Mouse (Mus musculus): ENCODE measurements around the gene Myadml2. TPM values are rescaled to one million over a fixed set of nuclear protein-coding genes. Genes with fewer than 3 reads are reported as not detected.

Myadml2 gene
- polyA plus RNA-seq, 1 experiment, result 0.39 TPM

DNA sequence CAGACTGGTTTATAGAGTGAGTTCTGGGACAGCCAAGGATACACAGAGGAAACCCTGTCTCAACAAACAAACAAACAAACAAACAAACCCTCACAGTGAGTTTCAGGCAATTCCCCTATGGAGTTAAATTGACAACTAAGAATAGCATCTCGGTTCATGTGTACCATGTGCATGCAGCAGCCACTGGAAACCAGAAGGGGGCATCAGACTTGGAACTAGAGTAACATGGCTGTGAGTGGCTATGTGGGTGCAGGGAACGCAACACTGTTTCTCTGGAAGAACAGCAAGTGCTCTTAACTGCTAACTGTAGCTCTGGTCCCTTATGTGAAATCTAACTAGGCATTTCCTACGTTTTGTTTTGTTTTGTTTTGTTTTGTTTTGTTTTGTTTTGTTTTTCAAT, 3.9 kb upstream of the Myadml2 start:
- Histone ChIP-seq H3K4me1 (ENCODE audit: control insufficient read depth, insufficient read depth, insufficient read length, low read length) (peaks cover 2% of the 10 kb centered on the region; the same call in 1 of the 2 replicates), H3K27ac (ENCODE audit: insufficient read depth, low read depth, low read length) (no peak overlapping the region), H3K36me3 (ENCODE audit: control insufficient read depth, insufficient read depth, low read length) (no peaks in the 10 kb centered on the region), H3K27me3 (ENCODE audit: control insufficient read depth, insufficient read depth, low read length) (no peaks in the 10 kb centered on the region), H3K4me3 (ENCODE audit: low read depth, low read length) (no peak overlapping the region)
- no peak for TF ChIP-seq CTCF (IDR thresholded peaks at IDR 0.05; ENCODE audit: extremely low read depth, insufficient read length, insufficient replicate concordance, low read depth, low read length)
- no peak for TF ChIP-seq POLR2A (IDR thresholded peaks at IDR 0.05; ENCODE audit: low read depth, low read length)
- 74% methylated on average over 3 of the region's 3 CpGs for WGBS

DNA sequence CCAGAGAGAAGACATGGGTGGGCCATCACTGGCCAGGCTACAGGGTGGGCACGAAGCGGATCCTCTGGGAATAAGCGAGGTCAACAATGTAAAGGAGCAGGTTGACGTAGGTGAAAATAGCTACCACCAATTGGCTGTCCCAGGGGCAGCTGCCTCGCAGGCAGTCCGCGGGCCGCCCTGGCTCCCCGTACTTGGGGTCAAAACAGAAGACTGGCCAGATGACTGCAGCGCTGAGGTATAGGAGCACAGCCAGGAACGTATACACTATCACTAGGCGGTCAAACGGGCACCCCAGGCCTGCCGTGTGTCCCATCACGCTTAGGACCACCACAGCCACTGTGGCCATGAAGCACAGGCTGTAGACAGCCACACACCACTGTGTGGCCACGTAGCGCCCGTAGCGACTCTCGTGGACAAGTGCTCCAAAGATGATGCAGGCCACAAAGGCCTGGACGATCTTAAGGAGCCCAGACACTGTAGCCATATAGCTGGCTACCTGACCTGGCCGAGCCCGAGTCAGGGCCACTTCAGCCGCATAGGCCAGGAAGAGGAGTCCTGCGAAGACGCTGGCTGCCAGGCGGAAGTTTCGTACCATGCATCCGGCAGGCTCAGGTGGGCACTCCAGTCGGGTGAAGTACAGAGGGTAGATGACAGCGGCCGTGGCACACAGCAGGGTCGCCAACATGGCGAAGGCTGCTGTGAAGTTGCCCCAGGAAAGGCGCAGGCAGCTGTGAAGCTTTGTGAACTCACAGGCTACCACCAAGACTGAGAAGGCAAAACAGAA, 719 bp downstream of the Myadml2 start:
- Histone ChIP-seq H3K27ac (ENCODE audit: insufficient read depth, low read depth, low read length) (no peak overlapping the region; the same call in 1 of the 2 replicates), H3K4me3 (ENCODE audit: low read depth, low read length) (peak overlapping the region; percentile 48; the same call in 1 of the 2 replicates), H3K36me3 (ENCODE audit: control insufficient read depth, insufficient read depth, low read length) (no peaks in the 10 kb centered on the region), H3K4me1 (ENCODE audit: control insufficient read depth, insufficient read depth, insufficient read length, low read length) (peaks cover 6% of the 10 kb centered on the region; the same call in 1 of the 2 replicates), H3K27me3 (ENCODE audit: control insufficient read depth, insufficient read depth, low read length) (no peaks in the 10 kb centered on the region; the same call in 1 of the 2 replicates)
- WGBS, result 88% methylated on average over 35 of the region's 35 CpGs
- TF ChIP-seq POLR2A (IDR thresholded peaks at IDR 0.05; ENCODE audit: low read depth, low read length) (no peak), CTCF (IDR thresholded peaks at IDR 0.05; ENCODE audit: extremely low read depth, insufficient read length, insufficient replicate concordance, low read depth, low read length) (no peak)

GRCm38 (mm10) chr11:120643601-120643987, 4.4 kb downstream of the Myadml2 start, which contains the start of gene Pycr1:
Gene Pycr1 (minus strand): TSS chr11:120643769.
- H3K27me3 ChIP-seq (ENCODE audit: control insufficient read depth, insufficient read depth, low read length), result no peaks in the 10 kb centered on the region; the same call in 1 of the 2 replicates
- H3K27ac ChIP-seq (ENCODE audit: insufficient read depth, low read depth, low read length), result no peak within 1 kb of the TSS
- TF ChIP-seq CTCF (IDR thresholded peaks at IDR 0.05; ENCODE audit: extremely low read depth, insufficient read length, insufficient replicate concordance, low read depth, low read length), result no peak
- TF ChIP-seq POLR2A (IDR thresholded peaks at IDR 0.05; ENCODE audit: low read depth, low read length), result no peak
- H3K36me3 ChIP-seq (ENCODE audit: control insufficient read depth, insufficient read depth, low read length), result no peaks in the 10 kb centered on the region
- H3K4me3 ChIP-seq (ENCODE audit: low read depth, low read length), result peak within 1 kb of the TSS; percentile 67
- H3K4me1 ChIP-seq (ENCODE audit: control insufficient read depth, insufficient read depth, insufficient read length, low read length), result peaks cover 6% of the 10 kb centered on the region; the same call in 1 of the 2 replicates
- WGBS, result under 1% methylated on average over 15 of the region's 15 CpGs

- H3K4me3 ChIP-seq (ENCODE audit: low read depth, low read length), result peak overlapping the region; percentile 67
- TF ChIP-seq POLR2A (IDR thresholded peaks at IDR 0.05; ENCODE audit: low read depth, low read length) (no peak), CTCF (IDR thresholded peaks at IDR 0.05; ENCODE audit: extremely low read depth, insufficient read length, insufficient replicate concordance, low read depth, low read length) (no peak)
- H3K36me3 ChIP-seq (ENCODE audit: control insufficient read depth, insufficient read depth, low read length), result no peaks in the 10 kb centered on the region
- no peaks in the 10 kb centered on the region; the same call in 1 of the 2 replicates for H3K27me3 ChIP-seq (ENCODE audit: control insufficient read depth, insufficient read depth, low read length)
- no peak overlapping the region for H3K27ac ChIP-seq (ENCODE audit: insufficient read depth, low read depth, low read length)
- 1% methylated on average over 18 of the region's 18 CpGs for WGBS
- peaks cover 6% of the 10 kb centered on the region; the same call in 1 of the 2 replicates for H3K4me1 ChIP-seq (ENCODE audit: control insufficient read depth, insufficient read depth, insufficient read length, low read length)
These were observed 4.9 kb downstream of the Myadml2 start for GRCm38 (mm10) chr11:120642939-120643600.

DNA sequence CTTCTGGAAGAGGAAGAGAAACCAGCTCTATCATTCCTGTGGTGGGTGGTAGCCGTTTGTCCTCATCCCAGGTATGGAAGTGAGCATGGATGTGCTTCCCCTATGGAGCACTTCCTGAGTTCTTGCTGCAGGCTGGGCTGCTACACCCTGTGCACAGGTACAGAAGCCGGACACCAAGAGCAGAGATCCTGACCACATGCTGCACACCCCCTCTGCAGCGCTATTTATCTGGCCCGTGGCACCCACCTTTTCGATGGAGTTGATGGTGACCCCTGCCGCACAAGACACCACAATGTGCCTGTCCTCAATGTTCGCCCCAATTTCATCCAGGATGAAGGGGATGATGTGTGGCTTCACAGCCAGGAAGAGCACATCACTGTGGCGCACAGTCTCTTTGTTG, 6.1 kb downstream of the Myadml2 start:
- 0 out of 2 replicates have a peak, but pooled peaks cover 4% of the 10 kb centered on the region for H3K4me1 ChIP-seq (ENCODE audit: control insufficient read depth, insufficient read depth, insufficient read length, low read length)
- no peak for TF ChIP-seq CTCF (IDR thresholded peaks at IDR 0.05; ENCODE audit: extremely low read depth, insufficient read length, insufficient replicate concordance, low read depth, low read length)
- TF ChIP-seq POLR2A (IDR thresholded peaks at IDR 0.05; ENCODE audit: low read depth, low read length), result no peak
- WGBS, result 83% methylated on average over 8 of the region's 8 CpGs

DNA sequence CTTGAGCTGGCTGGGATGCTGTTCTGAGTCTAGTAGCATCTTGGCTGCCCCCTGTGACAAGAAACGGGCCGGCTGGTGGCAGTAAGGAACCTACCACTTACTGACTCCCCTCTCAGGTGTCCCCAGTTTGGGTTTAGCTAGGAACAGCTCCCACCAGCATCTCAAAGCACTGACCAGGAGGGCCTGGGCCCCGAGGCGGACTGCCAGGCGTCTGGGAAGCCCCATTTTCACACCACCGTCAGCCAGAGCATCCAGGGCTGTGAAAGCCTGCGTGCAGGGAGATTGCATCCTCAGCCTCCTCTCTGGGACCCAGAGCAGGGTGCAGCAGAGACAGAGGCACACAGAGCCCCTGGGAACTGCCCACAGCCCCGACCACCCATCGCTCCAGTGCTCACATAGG, 6.7 kb downstream of the Myadml2 start:
- no peak overlapping the region for H3K4me3 ChIP-seq (ENCODE audit: low read depth, low read length)
- H3K27me3 ChIP-seq (ENCODE audit: control insufficient read depth, insufficient read depth, low read length), result no peaks in the 10 kb centered on the region; the same call in 1 of the 2 replicates
- 0 out of 2 replicates have a peak, but pooled peaks cover 4% of the 10 kb centered on the region for H3K4me1 ChIP-seq (ENCODE audit: control insufficient read depth, insufficient read depth, insufficient read length, low read length)
- no peaks in the 10 kb centered on the region for H3K36me3 ChIP-seq (ENCODE audit: control insufficient read depth, insufficient read depth, low read length)
- no peak overlapping the region for H3K27ac ChIP-seq (ENCODE audit: insufficient read depth, low read depth, low read length)
- TF ChIP-seq CTCF (IDR thresholded peaks at IDR 0.05; ENCODE audit: extremely low read depth, insufficient read length, insufficient replicate concordance, low read depth, low read length) (no peak), POLR2A (IDR thresholded peaks at IDR 0.05; ENCODE audit: low read depth, low read length) (no peak)
- WGBS, result 76% methylated on average over 9 of the region's 9 CpGs

More for the DNA sequence above, 6.1 kb downstream of the Myadml2 start:
- Histone ChIP-seq H3K27ac (ENCODE audit: insufficient read depth, low read depth, low read length) (no peak overlapping the region), H3K4me3 (ENCODE audit: low read depth, low read length) (no peak overlapping the region), H3K27me3 (ENCODE audit: control insufficient read depth, insufficient read depth, low read length) (no peaks in the 10 kb centered on the region; the same call in 1 of the 2 replicates), H3K36me3 (ENCODE audit: control insufficient read depth, insufficient read depth, low read length) (no peaks in the 10 kb centered on the region)

DNA sequence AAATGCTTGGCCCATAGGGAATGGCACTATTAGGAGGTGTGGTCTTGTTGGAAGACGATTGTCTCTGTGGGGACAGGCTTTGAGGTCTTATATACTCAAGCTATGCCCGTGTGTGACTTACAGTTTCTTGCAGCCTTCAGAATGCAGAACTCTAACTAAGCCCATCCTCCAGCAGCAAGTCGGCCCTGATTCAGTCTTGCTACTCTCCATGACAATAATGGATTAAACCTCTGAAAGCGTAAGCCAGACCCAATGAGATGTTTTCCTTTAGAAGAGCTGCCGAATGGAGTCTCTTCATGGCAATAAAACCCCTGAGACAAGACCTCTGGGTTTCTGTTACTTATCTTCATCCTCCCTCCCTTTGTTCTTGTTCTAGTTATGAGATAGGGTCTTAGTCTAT, 13.1 kb downstream of the Myadml2 start:
- 84% methylated on average over 5 of the region's 5 CpGs for WGBS
- Histone ChIP-seq H3K27me3 (ENCODE audit: control insufficient read depth, insufficient read depth, low read length) (no peaks in the 10 kb centered on the region), H3K4me1 (ENCODE audit: control insufficient read depth, insufficient read depth, insufficient read length, low read length) (peaks cover 23% of the 10 kb centered on the region), H3K4me3 (ENCODE audit: low read depth, low read length) (no peak overlapping the region), H3K36me3 (ENCODE audit: control insufficient read depth, insufficient read depth, low read length) (no peaks in the 10 kb centered on the region), H3K27ac (ENCODE audit: insufficient read depth, low read depth, low read length) (no peak overlapping the region)
- TF ChIP-seq POLR2A (IDR thresholded peaks at IDR 0.05; ENCODE audit: low read depth, low read length) (no peak), CTCF (IDR thresholded peaks at IDR 0.05; ENCODE audit: extremely low read depth, insufficient read length, insufficient replicate concordance, low read depth, low read length) (no peak)
